Mouse (Mus musculus) neutrophil, adult 5-6 weeks (primary cell): ENCODE data around the gene Fancc. TPM values are rescaled to one million over a fixed set of nuclear protein-coding genes. Genes with fewer than 3 reads are reported as not detected.
"Not testable (repeated sequence)": the region's sequence is repeated elsewhere in the genome, so short reads cannot be mapped to it uniquely, and the experiment has no call there.

Source experiments
- ATAC-seq: fragments of 151-379, 151-347 bp; 2 replicates; pipeline ENCODE4 v1.8.0; 2017; ENCODE audit warnings: mild to moderate bottlenecking, moderate TSS enrichment; ENCODE audit not compliant: insufficient number of reproducible peaks, poor library complexity, low FRiP score, severe bottlenecking; ENCODE audit errors: extremely low read depth
- total RNA-seq: library from RNA; stranded (forward); fragments of 200-1000 nt; gene quantifications from 2 replicates; pipeline ENCODE4 v1.2.3, GENCODE M21; 2017

Gene Fancc
- total RNA-seq, 1 experiment from 2014 or later, result 13.0 TPM

DNA sequence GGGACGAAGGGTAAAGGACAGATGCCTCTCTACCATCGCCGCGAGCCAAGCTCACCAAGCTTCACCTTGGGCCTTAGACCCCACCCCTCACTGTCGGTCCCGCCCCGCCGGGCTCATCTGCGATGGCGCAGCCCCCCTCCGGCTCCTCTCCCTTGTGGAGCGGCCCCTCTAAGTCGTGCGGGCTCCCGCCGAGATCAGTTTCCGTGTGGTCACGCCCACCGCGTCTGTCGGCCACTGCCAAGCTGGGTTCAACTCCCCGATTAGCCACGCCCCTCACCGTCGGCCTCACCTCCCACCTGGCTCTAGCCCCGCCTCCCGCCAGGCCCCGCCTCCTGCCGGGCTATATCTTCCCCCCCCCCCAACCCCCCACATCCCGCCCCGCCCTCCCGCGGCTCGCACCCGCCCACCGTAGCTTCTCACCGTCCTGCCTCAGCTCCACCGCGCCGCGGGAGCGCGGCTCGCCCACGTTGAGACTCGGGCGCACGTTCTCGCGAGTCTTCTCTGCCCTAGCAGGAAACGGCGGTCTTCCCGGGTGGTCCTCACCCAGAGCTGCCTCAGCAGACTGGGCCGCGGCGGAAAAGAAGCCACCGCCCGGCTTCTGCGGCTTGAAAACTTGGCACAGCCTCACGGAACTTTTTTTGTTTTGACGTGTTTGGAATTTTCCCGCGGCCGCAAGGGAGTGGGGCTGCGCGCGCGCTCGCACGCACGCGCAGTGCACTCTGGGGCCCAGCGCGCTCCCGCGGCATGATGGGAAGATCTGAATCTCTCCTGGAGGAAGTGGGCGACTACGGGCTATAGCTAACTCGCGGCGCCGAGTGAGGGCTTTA is 65.8 kb downstream of the Fancc start:
- ATAC-seq, result peak; percentile 81

DNA sequence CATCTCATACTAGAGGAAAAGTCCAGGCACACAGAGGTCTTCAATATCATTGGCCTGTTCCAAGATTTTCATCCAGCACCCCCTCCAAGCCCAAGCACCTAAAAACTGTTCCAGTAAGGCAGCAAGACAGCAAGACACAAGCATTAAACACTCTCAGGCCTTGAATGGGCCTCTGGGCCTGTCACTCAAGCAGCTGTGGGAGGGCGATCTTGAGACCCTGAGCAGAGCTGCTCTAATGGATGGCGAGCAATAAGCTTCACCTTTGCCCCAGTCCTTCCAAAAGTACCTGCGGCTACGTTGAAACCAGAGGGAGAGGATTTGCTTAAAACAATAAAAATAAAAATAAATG is 66.4 kb downstream of the Fancc start:
- 0 out of 2 replicates have a peak, but pooled peaks have one; percentile 5 for ATAC-seq

DNA sequence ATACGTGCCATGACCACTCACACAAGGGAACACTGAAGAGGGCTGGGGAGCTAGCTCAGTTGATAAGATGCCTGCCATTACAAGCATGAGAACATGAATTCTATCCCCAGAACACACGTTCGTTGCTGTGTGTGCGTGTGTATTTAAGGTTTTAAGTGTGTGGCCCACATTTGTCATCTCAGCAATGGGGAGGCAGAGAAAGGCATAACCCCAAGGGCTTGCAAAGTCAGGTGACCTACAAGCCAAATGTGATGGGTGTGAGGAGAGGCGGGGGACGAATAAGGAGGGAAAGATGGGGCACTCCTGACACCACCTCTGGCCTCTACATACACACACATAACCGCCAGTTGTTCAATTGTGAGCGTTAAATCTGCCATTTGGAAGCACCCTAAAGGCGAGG is 66.9 kb downstream of the Fancc start:
- ATAC-seq, result no peak

DNA sequence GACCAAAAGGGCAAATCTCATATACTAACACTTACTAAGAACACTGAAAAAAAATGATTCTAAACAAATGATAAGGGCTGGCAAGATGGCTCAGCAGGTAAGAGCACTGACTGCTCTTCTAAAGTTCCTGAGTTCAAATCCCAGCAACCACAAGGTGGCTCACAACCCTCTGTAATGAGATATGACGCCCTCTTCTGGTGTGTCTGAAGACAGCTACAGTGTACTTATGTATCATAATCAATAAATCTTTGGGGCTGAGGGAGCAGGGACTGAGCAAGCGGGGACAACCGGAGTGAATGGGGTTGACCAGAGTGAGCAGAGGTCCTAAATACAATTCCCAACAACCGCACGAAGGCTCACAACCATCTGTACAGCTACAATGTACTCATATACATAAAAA is 68.9 kb downstream of the Fancc start:
- ATAC-seq, result not testable (repeated sequence)

DNA sequence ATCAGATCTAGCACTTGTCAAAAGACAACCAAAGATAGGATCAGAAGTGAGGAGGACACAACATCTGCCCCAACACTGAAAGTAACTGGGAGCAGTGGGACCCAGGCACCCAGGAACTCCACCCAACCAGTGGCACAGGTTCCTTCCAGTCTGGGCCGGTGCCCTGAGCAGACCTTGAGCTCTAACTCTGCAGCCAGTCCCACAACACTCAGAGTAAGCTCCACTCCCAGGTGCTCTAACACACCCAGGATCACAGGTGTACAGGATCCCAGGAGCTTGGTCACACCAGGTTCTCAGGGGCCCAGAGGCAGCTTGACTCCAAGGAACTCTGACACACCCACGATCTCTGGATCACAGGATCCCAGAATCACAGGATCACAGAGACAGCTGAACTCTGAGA is 74.0 kb downstream of the Fancc start:
- no peak for ATAC-seq

DNA sequence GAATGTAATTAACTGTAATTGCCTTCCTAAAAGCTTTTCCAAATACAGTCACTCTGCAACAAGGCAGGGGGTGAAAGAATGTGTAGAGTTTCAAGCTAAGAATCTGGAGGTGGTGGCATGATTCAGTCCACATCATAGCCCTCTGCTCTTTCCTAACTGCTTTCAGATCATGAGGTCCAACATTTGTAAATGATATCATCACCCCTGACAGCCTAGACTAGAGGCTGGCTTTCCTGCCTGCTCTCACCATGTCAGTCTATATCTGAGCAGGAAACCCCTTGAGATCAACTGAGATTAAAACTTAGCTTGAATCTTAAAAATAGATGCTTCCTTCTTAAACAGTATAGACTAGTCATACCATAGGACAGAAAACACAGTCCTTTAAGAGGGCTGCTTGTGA is 75.9 kb downstream of the Fancc start:
- no peak for ATAC-seq

DNA sequence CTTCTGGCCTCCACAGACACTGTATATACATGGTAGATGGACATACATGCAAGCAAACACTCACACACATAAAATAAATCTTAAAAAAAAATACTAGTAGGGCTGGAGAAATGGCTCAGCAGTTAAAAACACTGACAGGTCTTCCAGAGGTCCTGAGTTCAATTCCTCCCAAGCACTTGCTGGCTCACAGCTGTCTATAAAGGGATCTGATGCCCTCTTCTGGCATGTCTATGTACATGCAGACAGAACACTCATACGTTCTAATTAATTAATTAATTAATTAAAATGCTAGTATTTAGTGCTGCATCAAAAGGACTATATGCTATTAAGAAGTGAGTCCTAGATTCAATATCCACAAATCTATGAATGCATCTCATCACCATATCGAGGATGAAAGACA is 78.9 kb downstream of the Fancc start:
- no peak for ATAC-seq

DNA sequence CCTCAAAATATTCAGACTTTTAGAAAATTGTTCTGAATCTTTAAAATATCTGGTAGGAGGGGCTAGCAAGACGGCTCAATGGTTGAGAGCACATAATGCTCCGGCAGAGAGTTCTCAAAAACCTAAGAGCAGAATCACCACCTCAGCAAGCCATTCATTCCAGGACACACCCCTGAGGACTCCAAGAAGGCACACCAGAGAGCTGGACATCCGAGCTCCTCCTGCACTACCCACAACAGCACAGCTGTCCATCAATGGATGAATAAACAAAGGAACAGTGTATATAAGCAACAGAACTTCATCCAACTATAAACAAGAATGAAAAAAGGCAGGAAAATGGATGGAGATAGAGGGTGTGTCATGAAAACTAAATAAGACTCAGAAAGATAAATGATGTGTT is 80.3 kb downstream of the Fancc start:
- ATAC-seq, result no peak

DNA sequence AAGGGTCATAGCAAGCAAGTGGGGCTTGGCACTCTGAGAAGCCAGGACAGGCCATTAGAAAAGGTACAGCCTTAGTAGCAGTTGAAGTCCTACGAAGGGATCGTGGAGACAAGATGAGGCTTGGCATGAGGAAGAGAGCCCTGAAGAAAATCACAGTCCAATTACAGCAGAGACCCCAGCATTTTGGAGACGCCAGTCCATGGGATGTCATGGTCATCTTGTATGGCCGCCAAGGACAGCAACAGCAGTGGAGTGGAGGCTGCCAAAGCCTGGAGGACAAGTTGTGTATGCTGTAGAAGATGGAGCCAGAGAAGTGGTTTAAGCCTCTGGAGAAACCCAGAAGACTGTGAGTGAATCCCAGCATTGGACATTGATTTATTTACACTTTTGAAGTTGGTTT is 84.4 kb downstream of the Fancc start:
- ATAC-seq, result no peak

DNA sequence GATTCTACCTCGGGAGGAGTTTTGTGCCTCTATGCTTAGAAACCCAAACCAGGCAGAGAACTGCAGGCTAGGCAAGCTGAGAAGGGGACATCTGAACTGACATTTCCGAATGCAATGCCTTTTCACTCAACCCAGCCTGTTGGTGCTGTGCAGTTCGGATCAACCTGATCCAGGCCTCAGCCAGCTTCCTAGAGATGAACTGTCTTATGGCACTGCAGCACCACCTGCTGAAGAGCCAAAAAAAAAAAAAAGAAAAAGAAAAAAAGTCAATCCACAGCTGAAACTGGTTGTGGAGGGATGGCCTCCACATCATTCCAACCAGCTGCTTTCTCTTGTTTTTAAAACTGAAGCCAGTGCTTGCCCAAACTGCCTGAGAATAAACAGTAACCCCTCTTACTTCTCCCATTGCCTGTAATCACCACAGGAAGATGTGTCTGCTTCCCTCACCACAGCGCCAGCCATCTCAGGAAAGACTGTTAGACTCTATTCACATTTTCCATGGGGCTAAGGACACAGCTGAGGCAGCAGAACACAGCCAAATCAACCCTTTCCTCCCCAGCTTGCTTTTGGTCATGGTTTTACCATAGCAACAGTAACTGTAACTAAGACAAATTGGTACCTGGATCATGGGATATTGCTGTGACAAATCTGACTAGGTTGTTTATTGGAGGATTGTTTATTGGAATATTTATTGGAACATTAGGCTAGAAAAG is 85.6 kb downstream of the Fancc start:
- ATAC-seq, result 0 out of 2 replicates have a peak, but pooled peaks have one; percentile 16

DNA sequence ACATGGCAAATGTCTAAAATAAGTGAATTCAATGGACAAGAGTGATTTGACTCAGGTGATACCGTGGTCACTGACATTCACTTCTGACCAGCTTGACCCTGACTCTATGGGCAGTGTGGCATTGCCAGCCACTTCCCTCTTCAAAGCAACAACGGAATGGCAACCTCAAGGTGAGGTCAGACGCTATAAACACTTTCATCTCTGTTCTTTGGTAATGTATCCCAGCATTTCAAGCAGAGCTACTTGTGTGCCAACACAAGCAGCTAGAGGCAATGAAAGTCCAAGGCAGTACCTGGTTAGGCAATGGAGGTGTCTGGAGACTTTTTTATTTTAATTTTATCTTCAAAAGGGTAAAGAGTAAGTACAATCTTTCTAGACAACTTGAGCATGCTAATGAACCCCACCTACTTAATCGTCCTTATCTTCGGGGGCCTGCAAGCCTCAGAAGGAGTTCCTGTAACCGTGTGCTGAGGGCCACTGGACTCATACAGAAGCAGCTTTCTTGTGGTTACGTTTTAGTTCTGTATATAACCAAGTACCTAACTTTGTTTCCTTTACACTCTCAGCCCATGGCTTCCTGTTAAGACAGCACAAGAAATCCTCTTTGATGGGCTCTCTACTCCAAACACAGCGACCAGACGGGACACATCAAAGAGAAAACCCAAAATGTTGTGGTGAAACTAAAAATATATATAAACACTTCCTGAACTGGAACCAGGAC is 86.3 kb downstream of the Fancc start:
- 0 out of 2 replicates have a peak, but pooled peaks have one; percentile 19 for ATAC-seq

DNA sequence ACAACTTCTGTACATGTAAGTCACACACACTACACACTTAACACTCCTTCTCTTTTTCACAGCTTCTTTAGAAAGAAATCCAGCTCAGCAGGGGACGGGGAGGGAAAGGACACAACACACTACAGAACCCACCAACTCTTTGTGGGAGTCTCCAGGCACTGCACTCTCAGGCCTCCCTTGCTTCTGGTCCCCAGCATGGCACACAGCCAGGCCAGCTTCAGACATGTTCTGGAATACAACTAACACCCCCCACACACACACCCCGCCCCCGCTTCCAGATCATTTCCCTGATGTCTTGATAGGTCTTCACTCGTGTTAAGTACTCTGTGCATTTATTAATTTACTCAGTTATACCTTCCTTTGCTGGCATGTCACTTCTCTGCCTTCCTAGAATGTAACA is 91.9 kb downstream of the Fancc start:
- no peak for ATAC-seq

DNA sequence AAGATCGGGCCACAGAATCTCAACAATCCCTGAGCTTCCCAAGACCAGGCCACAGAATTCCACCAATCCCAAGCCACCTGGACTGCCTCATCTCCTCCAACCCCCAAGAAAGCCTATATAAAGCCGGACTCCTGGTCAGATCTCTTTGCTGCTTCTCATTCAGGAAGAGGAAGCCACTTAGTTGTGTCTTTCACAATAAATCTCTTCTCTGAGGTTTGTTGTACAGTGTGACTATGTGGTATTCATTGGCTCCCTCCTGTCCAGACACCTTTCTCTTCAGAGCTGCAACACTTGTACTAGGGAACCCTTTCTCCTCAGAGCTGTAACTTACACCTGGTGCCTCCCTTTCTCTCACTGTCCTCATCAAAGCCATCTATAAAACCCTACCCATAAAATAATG is 92.4 kb downstream of the Fancc start:
- no peak for ATAC-seq

DNA sequence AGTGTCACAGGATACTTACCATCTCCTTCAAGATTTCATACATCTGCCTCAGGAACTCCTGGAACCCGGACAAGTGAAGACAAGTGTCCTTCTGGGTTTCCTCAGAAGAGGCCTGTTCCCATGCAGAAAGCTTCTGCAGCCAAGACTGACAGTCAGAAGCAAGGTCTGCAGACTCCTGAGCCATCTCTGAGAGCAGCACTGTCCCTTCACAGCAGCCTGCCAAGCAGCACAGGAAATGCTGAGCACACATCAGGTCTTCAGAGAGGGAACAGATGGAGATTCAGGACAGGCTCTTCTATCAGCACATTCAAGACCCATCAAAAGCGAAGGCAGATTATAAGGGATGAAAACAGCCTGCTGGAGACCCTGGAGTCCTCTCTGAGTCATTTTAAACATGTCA is 94.3 kb downstream of the Fancc start:
- ATAC-seq, result no peak

DNA sequence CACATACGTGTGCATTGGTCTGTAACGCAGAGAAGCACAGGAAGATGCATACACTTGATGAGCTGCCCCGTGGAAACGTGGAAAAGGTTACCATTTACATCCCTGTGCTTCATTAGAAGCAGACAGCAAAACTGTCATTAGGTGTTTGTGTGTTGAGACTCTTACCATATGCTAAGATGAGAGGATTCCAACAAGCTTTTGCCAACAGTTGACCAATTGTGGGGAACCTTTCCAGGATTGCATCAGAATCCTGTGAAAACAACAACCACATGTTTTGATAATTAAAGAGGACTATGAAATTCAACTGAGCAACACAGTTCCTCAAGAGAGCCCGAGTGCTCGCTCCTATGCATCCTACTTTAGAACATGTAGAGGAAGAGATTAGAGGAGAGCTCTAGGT is 97.0 kb downstream of the Fancc start:
- ATAC-seq, result no peak

DNA sequence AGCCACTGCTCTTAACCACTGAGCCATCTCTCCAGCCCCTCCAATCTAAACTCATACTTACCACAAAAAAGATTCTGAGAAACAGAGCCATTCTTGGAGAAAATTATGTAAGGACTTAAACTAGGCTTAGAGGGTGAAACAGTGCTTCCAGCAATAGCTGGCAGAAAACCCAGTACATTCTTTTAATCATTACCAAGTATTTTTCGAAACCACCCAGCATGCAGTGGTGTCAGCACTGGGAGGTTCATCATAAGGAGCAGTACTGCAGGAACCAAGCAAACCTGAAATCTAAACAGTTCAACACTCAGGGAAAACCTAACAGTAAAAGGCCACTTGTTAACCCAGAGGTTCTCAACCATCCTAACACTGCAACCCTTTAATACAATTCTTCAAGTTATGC is 99.7 kb downstream of the Fancc start:
- no peak for ATAC-seq

DNA sequence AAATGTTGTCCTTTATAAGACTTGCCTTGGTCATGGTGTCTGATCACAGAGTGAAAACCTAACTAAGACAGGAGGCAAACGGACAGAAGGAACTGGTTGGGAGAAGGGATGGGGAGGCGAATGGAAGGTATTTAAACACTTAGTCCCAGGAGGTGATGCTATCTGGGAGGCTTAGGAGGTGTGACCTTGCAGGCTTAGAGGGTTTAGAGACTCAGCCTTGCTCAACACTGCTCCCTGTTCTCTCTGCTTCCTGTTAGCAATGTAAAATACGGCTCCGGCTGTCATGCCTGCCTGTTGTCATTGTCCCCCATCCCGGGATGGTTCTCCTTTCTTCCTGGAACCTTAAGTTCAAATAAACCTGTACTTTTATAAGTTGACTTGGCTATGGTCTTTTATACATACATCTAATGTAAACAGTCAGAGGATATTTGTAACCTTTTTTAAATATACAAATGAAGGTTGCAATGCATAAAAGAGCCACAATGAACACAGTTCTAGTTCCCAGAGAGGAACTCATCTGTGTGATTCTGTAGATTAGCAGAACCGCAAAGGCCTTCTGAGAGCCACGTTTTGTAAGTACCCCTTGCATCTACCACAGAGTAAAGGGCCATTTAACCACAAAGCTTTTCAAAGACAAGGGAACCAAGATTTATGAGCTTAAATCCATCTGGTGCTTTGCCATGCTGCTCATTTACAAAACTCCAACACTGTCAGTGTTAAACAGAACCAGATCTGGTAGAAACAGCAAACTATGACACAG is 102.6 kb downstream of the Fancc start:
- no peak for ATAC-seq

DNA sequence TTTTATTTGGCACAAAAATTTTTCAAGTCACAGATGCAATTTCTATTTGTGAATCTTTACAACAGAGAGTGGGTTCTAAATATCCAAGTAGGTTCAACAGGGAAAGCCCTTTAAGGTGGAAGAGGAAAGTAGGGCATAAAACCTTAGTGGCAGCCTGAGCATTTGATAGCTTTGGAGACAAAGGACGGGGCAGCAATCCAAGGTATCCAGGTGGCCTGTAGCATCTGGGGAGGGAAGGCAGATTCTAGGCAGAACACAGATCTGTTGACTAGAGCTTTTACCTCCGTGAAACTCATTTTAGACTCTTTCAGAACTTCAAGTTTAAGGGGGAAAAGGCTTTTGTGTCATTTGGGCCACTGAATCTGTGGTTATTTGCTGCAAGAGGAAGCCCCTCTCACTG is 111.8 kb downstream of the Fancc start:
- ATAC-seq, result no peak

DNA sequence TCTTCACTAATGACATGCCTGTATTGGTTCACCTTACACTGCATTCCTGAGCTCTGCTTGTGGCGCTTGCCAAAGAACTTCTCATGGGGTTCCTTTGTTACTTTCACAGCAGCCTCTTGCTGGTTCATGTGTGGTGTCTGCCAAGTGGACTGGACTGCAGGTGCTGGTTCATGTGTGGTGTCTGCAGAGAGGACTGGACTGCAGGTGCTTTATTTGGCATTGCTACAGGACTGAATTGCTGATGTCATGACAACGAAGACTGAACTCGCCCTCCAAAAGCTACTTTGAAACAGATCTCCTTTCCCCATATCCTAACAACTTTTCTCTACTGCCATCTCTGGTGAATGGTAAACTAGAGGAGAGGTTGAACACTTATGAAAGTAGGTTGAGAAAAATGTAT is 112.3 kb downstream of the Fancc start:
- ATAC-seq, result no peak
